Mouse (Mus musculus): ENCODE data around the gene Nsun7.

GRCm38 (mm10) chr5:66214395-66214935 lies 45.2 kb upstream of the Nsun7 start:
- TF ChIP-seq POLR2A (IDR thresholded peaks at IDR 0.05; ENCODE audit: borderline replicate concordance, extremely low read depth, insufficient read depth, insufficient read length, poor library complexity, severe bottlenecking): no peak
- no peak for TF ChIP-seq CTCF (IDR thresholded peaks at IDR 0.05; ENCODE audit: borderline replicate concordance, extremely low read depth, insufficient read depth, insufficient read length)
